Mouse (Mus musculus) regulatory T cell (primary cell): Measurements from ENCODE around the gene Slc19a1.

ENCODE experiments used
- in situ Hi-C: fragments of 300-600 bp; cut with MboI, MseI; formaldehyde crosslinking; loops from one replicate; pipeline ENCODE4 v1.15.1; 2025; ENCODE audit warnings: high pct_unique_total_duplicates

The Slc19a1 gene

DNA sequence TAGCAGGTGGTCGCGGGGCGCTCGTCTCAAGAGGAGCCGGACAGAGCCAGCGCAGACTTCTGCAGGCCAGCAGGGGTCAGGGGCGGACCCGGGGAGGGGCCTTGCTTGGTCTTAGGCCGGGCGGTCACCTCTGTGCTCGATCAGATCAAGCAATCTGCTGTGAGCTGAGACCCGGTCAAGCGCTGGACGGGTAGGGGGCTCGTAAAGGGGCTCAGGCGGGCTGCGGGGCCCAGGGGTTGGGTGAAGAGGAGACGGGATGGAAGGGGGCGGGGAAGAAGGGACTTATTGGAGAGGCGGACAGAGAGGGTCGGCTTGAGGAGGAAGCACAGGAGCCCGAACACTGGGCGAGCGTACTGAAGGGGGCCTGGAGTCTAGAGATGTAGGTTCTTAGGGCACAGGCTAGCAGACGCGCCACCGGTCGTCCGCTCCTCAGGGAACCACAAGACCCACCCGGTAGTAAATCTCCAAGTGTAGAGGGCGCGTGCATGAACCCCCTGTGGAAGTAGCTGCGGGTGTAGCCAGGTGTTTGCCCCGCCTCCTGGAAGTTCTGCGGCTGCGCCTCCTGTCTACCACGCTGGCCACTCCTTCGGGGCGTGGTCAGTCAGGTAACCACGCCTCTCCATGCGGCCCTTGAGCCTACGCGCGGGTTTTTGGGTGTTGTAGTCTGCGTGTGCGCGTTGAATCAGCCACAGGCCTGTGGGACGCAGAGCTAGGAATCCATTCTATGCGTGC, 716 bp downstream of the Slc19a1 start:
- in situ Hi-C loops: loop anchor here (10.0 kb wide), 1 partner anchor 1362 kb away; no protein-coding TSS in a partner anchor

- in situ Hi-C loops: loop anchor here (10.0 kb wide), 1 partner anchor 1361 kb away; no protein-coding TSS in a partner anchor
Measured at GRCm38 (mm10) chr10:77033323-77034025, 1.4 kb downstream of the Slc19a1 start.

- in situ Hi-C loops: loop anchor here (10.0 kb wide), 1 partner anchor 1359 kb away; no protein-coding TSS in a partner anchor
Measured at GRCm38 (mm10) chr10:77035487-77035886, 3.4 kb downstream of the Slc19a1 start.

DNA sequence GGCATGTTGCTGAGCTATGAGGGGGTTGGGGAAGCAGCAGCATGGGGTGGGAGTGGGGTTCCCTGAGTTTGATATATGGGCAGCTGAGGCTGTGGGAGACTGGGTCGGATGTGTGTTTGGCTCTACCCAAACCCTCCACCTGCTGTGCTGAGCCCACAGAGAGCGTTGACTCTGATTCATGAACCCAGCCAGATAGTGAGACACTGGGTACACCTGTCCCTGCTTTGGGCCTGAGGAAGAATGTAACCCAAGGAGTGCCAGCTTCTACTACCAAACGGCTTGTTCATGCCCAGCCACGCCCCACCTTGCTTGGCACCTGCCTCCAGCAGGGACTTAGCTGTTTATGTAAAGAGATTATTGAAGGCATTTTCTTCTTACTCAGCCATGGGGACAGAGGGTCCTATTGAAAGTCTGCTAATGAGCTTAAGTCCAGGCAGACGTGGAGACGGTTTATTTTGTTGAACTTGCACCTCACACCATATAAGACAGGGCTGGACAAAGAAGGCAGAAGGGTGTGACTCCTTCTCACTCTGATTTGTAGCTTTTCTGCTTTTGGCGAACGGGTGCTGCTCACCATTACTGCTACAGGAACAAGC, 6.6 kb downstream of the Slc19a1 start:
- in situ Hi-C loops: loop anchor here (10.0 kb wide), 1 partner anchor 1356 kb away; no protein-coding TSS in a partner anchor

DNA sequence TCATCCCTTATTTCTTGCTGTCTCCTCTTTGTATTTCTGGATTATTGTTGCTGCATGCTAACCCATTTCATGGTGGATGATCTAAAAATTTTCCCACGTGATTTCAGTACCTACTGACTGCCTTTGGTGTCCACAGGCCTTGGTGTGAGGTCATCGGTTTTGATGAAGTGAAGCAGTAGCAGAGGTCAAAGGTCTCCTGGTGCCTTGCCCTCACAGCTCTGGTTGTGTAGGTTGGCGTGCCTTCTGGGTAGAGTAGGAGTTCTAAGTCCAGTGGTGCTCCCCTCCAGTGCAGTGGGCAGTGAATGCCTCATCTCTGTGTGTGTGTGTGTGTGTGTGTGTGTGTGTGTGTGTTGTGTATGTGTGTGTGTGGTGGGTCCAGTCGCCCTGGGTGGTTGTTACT, 16.2 kb downstream of the Slc19a1 start:
- in situ Hi-C loops: no loop called here

GRCm38 (mm10) chr10:77048606-77049005, 16.6 kb downstream of the Slc19a1 start:
- in situ Hi-C loops: no loop called here

GRCm38 (mm10) chr10:77056768-77057167, 24.7 kb downstream of the Slc19a1 start:
- in situ Hi-C loops: no loop called here

DNA sequence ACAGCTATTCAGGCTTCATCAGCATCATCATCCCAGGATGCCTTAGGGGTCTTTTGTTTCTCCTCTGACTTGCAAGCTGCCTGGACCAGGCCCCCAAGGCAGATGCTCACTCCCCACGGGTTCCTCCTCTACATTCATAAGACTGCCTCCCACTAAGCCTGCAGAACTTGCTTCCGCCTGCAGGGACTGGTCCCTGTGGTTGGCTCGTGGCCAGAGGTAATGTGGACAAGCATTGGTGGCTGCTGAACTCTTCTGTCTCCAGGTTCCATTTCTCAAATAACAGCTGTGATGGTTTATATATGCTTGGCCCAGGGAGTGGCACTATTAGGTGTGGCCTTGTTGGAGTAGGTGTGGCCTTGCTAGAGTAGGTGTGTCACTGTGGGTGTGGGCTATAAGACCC, 29.4 kb downstream of the Slc19a1 start:
- in situ Hi-C loops: no loop called here

- in situ Hi-C loops: no loop called here
Measured at GRCm38 (mm10) chr10:77062393-77063010, 30.5 kb downstream of the Slc19a1 start.

- in situ Hi-C loops: no loop called here
Measured at GRCm38 (mm10) chr10:77064239-77064638, 32.2 kb downstream of the Slc19a1 start.

GRCm38 (mm10) chr10:77064659-77065058, 32.6 kb downstream of the Slc19a1 start:
- in situ Hi-C loops: no loop called here

DNA sequence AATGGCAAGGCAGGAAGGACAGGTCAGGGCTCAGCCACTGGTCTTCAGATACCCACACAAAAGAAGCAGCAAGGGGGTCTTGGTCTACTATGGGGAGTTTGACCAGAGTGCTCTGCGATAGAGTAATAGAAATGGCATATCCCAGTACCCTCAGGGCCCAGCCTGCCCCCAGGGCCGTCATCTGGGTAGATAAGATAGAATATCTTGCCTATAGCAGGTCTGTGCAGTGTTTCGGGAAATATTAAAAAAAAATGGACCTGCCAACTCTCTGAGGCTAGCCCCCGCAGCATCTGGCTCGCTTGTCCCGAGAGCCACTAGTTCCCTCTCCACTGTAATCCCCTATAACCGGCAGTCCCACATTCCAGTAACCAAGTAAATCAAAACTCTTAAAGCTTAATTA, 36.4 kb downstream of the Slc19a1 start:
- in situ Hi-C loops: no loop called here

DNA sequence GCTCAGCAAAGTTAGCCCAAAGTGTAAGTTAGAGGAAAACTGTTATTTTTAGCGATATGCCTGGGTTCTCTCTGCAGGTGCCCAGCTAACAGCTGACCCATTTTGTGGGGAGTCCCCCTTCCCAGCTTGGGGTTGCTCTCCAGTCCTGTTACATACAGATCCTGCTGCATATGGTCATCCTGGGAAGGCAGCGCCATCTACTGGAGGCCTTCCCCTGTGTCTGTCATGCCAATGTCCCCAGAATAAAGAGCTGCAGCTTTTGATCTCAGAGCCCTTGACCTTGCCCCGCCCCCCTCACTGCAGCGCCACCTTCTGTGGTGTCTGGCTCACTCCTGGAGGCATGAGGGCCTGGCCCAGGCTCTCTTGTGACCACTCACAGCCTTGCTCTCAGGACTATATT, 38.0 kb downstream of the Slc19a1 start:
- in situ Hi-C loops: no loop called here

DNA sequence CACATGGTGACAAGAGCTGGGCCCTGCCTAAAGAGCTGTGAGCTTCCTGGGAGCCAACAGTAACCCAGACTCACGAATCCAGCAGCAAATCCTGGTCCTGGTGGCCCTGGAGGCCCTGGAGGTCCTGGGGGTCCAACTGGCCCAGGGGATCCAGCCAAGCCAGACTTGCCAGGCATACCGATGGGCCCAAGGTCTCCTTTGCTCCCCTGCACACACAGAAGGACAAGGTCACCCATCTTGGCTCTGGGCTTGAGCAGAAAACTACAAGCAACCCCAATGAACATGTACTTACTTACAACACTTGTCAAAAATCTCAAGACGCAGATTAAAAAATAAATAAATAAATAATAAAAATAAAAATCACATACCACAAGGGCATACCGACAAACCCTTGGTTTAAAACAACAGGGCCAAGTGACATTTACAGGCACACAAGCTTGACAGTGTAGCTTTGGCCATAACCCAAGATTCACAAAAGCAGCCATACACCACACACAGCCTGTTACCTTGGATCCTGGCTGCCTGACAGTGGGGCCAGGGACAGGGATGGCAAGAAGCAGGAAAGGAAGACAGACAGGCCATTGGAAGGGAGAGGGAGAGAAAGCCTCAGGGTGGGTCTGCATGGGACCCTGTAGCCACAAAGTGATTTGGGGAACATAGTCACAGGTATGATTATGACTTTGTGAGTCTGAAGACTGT, 42.4 kb downstream of the Slc19a1 start:
- in situ Hi-C loops: no loop called here

DNA sequence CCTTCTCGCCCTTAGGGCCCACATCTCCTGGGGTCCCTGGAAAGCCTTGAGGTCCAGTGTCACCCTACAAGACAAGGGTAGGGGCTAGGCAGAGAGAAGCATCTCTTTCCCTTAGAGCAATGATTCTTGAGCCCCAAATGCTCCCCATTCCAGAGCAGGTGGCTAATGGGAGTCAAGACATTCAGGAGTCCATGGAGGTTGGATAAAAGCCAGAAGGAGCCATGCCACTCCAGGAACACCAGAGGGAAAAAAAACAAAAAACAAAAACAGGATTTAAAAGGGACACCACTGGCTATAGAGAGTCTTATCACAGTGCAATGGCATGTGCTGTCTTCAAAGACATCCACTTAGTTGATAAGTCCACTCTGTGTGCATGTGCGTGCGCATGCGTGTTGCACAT, 46.4 kb downstream of the Slc19a1 start:
- in situ Hi-C loops: loop anchor here (5.0 kb wide), 1 partner anchor 54 kb away; no protein-coding TSS in a partner anchor

DNA sequence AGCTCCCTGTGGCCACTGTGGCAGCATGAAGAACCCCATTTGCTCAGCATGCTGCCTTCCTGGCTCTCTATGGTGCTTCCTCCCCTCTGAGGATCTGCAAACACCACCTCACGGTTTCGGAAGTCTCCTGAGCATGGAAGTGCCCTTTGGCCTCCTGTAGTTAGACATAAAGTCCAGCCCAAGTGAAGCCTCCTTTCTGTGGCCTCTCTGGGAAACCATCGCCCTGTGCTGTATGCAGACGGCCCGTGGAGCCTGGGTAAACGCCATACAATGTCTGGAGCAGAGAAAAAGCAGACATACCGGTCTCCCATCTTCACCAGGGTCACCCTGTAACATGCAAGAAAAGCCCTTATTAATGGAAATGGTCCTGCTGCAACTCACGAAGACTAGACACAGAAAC, 46.9 kb downstream of the Slc19a1 start:
- in situ Hi-C loops: loop anchor here (5.0 kb wide), 1 partner anchor 53 kb away; no protein-coding TSS in a partner anchor

DNA sequence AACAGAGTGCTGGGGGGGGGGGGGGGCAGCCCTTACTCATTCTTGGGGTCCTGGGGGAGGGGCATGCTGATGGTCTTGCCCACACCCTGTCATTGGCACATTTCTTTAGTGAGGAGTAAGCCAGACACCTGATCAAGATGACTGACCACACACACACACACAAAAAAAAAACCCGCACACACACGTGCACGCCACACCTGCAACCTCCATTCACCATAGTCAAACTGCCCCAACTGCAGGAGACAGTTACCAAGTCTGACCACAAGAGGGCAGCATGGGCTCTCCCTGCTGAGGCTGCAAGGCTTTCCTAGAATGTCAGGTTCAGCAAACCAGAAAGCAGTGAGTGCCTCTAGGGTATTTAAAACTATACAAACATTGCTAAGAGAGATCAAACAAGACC, 50.4 kb downstream of the Slc19a1 start:
- in situ Hi-C loops: no loop called here

DNA sequence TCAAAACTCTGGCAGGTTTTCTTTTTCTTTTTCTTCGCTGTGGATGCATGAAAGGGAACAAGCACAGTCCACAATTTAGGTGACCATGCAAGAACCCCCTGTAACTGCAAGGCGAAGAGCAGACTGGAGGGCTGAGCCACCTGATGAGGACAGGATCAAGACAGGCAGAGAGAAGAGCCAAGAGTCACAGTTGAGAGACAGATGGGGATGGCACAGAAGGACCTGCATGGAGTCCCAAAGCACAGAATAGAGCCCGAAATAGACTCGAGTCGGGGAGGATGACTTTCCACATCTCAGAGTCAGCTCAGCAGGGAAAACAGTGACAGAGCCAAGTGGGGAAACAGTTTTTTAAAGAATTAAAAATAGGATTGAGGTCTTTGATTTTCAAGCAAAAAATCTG, 50.9 kb downstream of the Slc19a1 start:
- in situ Hi-C loops: no loop called here

- in situ Hi-C loops: no loop called here
Measured at GRCm38 (mm10) chr10:77084568-77084967, 52.5 kb downstream of the Slc19a1 start.

DNA sequence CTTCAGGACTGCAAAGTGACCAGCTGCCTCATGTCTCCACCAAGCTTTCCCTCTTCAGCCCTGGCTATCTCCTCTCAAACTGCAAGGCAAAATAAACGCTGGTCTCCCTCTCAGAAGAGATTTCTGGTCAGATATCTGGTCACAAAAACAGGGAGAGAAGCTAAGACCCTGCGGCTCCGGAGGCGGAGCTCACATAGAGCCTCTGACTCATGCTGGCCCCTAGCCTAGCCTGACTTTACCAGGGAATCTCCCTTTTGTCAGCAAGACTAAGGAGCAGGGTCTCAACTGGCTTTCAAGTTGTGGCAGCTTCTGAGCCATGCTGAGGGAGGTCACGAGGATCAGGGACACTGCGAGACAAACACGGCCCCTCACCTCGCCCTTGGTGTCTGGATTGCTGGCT, 57.3 kb downstream of the Slc19a1 start:
- in situ Hi-C loops: no loop called here

GRCm38 (mm10) chr10:77090063-77090462, 58.0 kb downstream of the Slc19a1 start:
- in situ Hi-C loops: no loop called here
